Mouse (Mus musculus) lung, postnatal 10 days (tissue): ENCODE data around the gene Odf3.
"Not testable (repeated sequence)": the region's sequence is repeated elsewhere in the genome, so short reads cannot be mapped to it uniquely, and the experiment has no call there.

Experiments
- DNase-seq: peaks from one replicate; pipeline ENCODE4 v3.0.0; 2021

Gene Odf3

GRCm38 (mm10) chr7:140881696-140882468 lies 34.3 kb downstream of the Odf3 start, which contains the start of the genes Psmd13 and Sirt3:
TSS of gene Psmd13 (plus strand) at chr7:140881968.
TSS of gene Sirt3 (minus strand) at chr7:140882309.
- peak; percentile 96 for DNase-seq

GRCm38 (mm10) chr7:140882469-140882803 lies 34.8 kb downstream of the Odf3 start:
- no peak for DNase-seq

GRCm38 (mm10) chr7:140890636-140891035 lies 43.0 kb downstream of the Odf3 start:
- not testable (repeated sequence) for DNase-seq

GRCm38 (mm10) chr7:140894031-140894430 lies 46.4 kb downstream of the Odf3 start:
- DNase-seq, result no peak

GRCm38 (mm10) chr7:140894611-140895010 lies 47.0 kb downstream of the Odf3 start:
- no peak for DNase-seq

GRCm38 (mm10) chr7:140897863-140898262 lies 50.3 kb downstream of the Odf3 start:
- DNase-seq, result no peak

- no peak for DNase-seq
Observed at GRCm38 (mm10) chr7:140899121-140899520, 51.5 kb downstream of the Odf3 start.

- peak; percentile 25 for DNase-seq
Observed at GRCm38 (mm10) chr7:140900220-140900619, 52.6 kb downstream of the Odf3 start, which contains the start of gene Cox8b. TSS of gene Cox8b (minus strand) at chr7:140900446.
